Mouse (Mus musculus) neutrophil, adult 65 days (primary cell): ENCODE measurements around the gene Spta1. TPM values are rescaled to one million over a fixed set of nuclear protein-coding genes. Genes with fewer than 3 reads are reported as not detected.

Experiments
- total RNA-seq: library from RNA; stranded (reverse); gene quantifications from 2 replicates; pipeline ENCODE4 v1.2.4, GENCODE M21; 2023

Gene Spta1
- 0.98 and 2.2 TPM in 2 replicates for total RNA-seq

DNA sequence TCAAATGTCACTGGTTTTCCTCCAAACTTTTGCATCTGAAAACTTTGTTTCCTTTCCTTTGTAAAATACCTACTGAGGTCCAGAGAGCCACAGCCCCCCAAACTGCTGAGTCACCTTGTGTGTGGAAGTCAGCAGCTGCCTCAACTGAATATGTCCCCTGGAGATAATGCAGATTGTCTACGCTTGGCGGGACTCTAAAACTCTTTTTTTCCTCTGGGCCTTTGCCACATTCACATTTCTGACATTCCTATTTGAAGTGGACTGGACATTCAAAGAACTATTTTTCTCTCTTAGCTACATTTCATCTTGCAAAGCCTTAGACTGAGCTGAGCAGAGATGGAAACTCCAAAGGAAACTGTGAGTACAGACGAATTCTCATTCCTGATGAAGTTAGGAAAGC lies at the start of gene Spta1:
Spta1 (plus strand) TSS at position 172 of the 400 bp plus-strand sequence.

DNA sequence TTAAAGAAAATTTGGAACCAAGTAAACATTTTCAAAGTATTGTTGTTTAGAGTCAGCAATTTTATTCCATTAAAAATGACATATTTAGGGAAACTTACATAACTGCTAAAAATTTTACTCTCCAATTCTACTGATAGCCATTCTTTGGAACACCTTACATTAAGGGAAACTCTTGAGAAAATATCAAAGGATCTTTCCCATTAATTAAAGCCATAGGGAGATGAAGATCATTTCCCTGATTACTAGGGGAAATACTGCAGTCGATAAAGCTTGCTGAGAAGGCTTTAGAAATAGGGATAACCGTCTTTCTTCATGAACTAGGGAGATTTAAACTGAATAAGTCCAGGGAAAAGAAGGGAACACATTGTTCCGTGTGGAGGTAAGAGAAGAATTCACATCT lies 41.4 kb upstream of the Spta1 start, which contains the start of gene Olfr424:
Olfr424 (plus strand) TSS at position 301 of the 400 bp plus-strand sequence.

DNA sequence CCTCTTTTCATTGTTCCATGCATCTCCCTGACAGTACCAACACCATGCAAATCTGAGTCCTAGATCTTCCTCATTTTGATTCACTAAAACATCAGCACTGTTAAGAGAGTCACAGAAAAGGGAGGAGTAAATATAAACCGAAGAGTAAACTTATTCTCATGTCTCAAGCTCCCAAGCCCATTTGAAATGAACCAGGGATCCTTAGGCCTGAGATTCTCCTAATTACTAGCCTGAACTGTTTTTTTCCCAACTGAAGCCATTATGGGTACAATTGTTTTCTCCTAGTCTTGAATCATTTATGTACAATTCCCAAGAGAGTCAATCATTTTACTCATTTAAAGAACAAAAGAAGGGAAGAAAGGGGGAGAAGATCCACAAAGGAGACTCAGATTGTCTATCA lies 17.2 kb upstream of the Spta1 start, which contains the start of gene Olfr420:
Olfr420 (plus strand) TSS at position 301 of the 400 bp plus-strand sequence.

DNA sequence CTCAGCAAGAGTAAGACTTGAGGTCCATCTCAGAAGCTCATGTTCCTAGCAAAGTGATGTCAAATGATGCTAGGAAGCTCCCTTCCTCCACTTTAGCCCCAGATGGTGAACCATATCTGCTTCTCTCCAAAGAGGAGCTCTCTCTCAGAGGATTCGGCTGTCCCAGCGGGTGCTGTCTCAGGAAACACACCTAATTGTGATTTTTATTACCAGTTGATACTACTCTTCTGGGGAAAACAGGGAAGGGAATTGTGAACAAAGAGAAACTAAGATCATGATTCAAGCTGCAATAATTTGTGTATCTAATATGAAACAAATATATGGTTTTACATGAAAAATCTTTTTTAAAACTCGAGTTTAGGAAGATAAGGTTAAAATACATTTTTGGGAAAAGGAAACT lies 79.4 kb downstream of the Spta1 start, which contains the start of gene Olfr419:
Olfr419 (minus strand) TSS at position 101 of the 400 bp plus-strand sequence.

Other genes starting within 250 kb of the Spta1 start
- gene Mndal, start 230.3 kb upstream of the Spta1 start, total RNA-seq: 30.7 and 32.2 TPM in 2 replicates
- gene Ifi203, start 230.1 kb upstream of the Spta1 start, total RNA-seq: 15.4 and 23.1 TPM in 2 replicates
- not detected in 2 replicates for gene Ifi202b, start 190.0 kb upstream of the Spta1 start, total RNA-seq
- gene Ifi205, start 141.0 kb upstream of the Spta1 start, total RNA-seq: 2.4 and 6.3 TPM in 2 replicates
- not detected in 2 replicates for gene Olfr433, start 132.1 kb upstream of the Spta1 start, total RNA-seq
- not detected in 2 replicates for gene Olfr432, start 123.6 kb upstream of the Spta1 start, total RNA-seq
- not detected in 2 replicates for gene Olfr430, start 106.2 kb upstream of the Spta1 start, total RNA-seq
- gene Olfr429, start 88.4 kb upstream of the Spta1 start, total RNA-seq: not detected in 2 replicates
- gene Olfr427, start 75.9 kb upstream of the Spta1 start, total RNA-seq: not detected in 2 replicates
- gene Olfr231, start 51.6 kb upstream of the Spta1 start, total RNA-seq: not detected in 2 replicates
- not detected in 2 replicates for gene Olfr424, start 41.3 kb upstream of the Spta1 start, total RNA-seq
- not detected in 2 replicates for gene Olfr420, start 17.1 kb upstream of the Spta1 start, total RNA-seq
- not detected in 2 replicates for gene Olfr419, start 79.3 kb downstream of the Spta1 start, total RNA-seq
- not detected in 2 replicates for gene Mptx1, start 157.7 kb downstream of the Spta1 start, total RNA-seq
- not detected in 2 replicates for gene Olfr417, start 192.3 kb downstream of the Spta1 start, total RNA-seq
- not detected in 2 replicates for gene Olfr248, start 218.3 kb downstream of the Spta1 start, total RNA-seq